Mouse (Mus musculus): ENCODE data around the gene Hcn3. TPM values are rescaled to one million over a fixed set of nuclear protein-coding genes. Genes with fewer than 3 reads are reported as not detected.
A peak's percentile ranks its signal among the peaks of the same experiment; 100 is the strongest.

The Hcn3 gene
- polyA plus RNA-seq, 1 experiment from 2014 or later = 5.5 TPM

DNA sequence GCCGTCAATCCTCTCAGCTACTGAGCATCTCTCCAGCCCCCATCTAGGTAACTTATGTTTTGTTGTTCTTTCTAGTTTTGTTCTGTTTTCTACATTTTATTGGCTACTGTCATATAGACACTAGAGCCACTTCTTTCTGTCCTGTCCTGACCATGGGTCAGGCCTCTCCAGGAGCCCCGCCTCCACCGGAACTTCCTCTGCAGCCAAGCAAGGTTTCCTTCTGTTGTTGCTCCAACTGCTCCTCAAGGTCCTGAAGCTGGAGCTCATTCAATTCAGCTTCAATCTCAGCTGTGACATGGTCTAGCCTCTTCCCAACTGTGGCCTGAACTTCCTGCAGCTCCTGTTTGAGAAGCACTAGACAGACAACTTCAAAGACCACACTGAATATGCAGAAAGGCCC, 30.1 kb downstream of the Hcn3 start:
- no peak for DNase-seq (ENCODE audit: extremely low spot score, low spot score)
- Histone ChIP-seq H3K4me3 (no peak overlapping the region), H3K27ac (no peak overlapping the region), H3K27me3 (ENCODE audit: poor library complexity, severe bottlenecking) (peaks cover 26% of the 10 kb centered on the region), H3K4me1 (peaks cover 15% of the 10 kb centered on the region), H3K36me3 (replicated peaks) (no peaks in the 10 kb centered on the region), H3K9me3 (no peaks in the 10 kb centered on the region)
- WGBS = 97% methylated on average over 3 of the region's 3 CpGs

DNA sequence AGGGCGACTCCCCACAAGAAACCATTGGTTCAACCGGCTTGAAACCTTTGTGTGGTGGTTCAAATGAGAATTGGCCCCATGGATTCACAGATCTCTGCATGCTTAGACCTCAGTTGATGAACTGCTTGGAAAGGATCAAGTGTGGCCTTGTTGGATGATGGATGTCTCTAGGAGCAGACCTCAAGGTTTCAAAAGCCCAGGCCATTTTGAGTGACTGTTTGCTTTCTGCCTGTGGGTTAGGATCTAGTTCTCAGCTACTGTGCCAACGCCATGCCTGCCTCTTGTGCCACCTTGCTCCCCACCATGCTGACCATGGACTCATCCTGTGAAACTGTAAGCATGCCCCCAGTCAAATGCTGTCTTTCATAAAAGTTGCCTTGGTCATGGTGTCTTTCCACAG, 34.0 kb downstream of the Hcn3 start:
- DNase-seq (ENCODE audit: extremely low spot score, low spot score) = no peak
- Histone ChIP-seq H3K9me3 (no peaks in the 10 kb centered on the region), H3K27ac (no peak overlapping the region), H3K4me3 (no peak overlapping the region), H3K27me3 (ENCODE audit: poor library complexity, severe bottlenecking) (no peaks in the 10 kb centered on the region), H3K4me1 (peaks cover 5% of the 10 kb centered on the region; the same call in 1 of the 2 replicates), H3K36me3 (replicated peaks) (no peaks in the 10 kb centered on the region)
- 94% methylated on average over 3 of the region's 3 CpGs for WGBS

DNA sequence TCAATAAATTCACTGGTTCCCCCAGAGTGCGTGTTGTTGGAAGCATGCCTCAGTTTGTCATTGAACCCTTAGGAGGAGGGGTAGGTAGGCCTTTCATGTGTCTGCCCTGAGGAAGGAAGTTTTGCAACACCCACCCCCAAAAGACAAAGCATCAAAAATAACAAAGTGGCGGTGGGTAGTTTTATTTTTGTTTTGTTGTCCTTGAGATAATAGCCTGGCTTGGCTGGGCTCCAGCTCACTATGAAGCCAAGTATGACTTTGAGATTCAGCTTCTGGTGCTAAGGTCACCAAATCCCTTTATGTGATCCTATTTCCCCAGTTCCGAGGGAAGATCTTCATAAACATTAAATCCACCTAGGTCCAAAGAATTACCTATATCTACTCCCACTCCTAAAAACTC, 35.8 kb downstream of the Hcn3 start:
- Histone ChIP-seq H3K27ac (no peak overlapping the region), H3K9me3 (no peaks in the 10 kb centered on the region), H3K27me3 (ENCODE audit: poor library complexity, severe bottlenecking) (no peaks in the 10 kb centered on the region), H3K4me3 (no peak overlapping the region), H3K4me1 (peaks cover 5% of the 10 kb centered on the region; the same call in 1 of the 2 replicates), H3K36me3 (replicated peaks) (no peaks in the 10 kb centered on the region)
- no peak for DNase-seq (ENCODE audit: extremely low spot score, low spot score)
- WGBS = 92% methylated on average over 3 of the region's 3 CpGs

DNA sequence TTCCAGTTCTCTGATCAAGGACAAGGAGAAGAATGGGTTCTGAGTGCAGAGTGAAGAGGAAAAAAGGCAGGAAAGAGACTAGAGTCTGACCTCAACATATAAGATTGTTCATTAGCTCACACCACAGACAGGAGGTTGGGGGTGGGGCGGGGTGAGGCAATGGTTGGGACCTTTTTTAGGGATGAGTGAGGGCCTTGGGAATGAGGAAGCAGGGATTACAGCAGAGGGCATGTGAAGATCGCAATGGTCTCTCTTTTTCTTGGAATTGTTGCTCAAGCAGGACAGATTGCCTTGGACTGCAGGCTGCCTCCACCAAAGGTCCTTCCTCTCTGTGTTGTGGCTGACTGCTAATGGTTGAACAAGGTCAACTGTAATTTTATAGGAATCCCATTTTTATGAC, 36.7 kb downstream of the Hcn3 start:
- Histone ChIP-seq H3K9me3 (no peaks in the 10 kb centered on the region), H3K27me3 (ENCODE audit: poor library complexity, severe bottlenecking) (no peaks in the 10 kb centered on the region), H3K4me3 (no peak overlapping the region), H3K36me3 (replicated peaks) (no peaks in the 10 kb centered on the region), H3K27ac (no peak overlapping the region), H3K4me1 (no peaks in the 10 kb centered on the region)
- DNase-seq (ENCODE audit: extremely low spot score, low spot score) = no peak
- WGBS = 82% methylated on average over 2 of the region's 2 CpGs

DNA sequence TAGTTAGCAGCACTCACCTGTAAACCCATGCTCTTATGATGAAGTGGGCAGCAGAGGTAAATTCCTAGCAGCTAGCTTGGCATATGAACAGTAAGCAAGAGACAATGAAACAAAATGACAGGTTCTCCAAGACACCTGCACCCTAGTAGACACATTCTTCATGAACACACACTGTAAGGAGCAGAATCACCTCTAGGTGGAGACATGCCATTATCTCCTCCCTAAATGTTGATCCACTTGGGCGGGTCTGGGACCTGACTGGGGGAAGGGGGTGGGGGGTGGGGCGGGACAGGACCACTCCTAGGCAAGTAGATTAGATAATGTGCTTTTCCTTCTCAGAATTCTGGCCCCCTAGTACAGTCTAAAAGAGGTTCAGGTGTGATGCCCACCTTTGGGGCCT, 44.5 kb downstream of the Hcn3 start:
- no peak for DNase-seq (ENCODE audit: extremely low spot score, low spot score)
- no peaks in the 10 kb centered on the region for H3K27me3 ChIP-seq (ENCODE audit: poor library complexity, severe bottlenecking)
- WGBS = 11% methylated on average over 2 of the region's 2 CpGs

DNA sequence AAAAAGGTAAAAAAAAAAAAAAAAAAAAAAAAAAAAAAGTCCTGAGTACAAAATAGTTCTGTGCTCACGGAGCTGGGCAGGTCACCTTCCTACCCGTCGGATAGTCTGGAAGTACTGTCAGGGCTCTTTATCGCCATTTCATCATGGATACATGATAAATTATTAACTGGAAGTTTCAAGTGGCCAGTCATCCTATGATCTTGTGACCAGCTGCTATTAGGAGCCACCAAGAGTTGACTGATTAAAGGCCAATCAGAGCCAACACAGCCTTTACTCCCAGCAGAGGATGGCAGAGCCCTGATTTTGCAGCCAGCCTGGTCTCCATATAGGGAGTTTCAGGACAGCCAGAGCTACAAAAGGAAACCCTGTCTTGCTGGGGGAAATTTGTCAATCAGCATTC, 46.9 kb downstream of the Hcn3 start:
- DNase-seq (ENCODE audit: extremely low spot score, low spot score) = no peak
- H3K27me3 ChIP-seq (ENCODE audit: poor library complexity, severe bottlenecking) = no peaks in the 10 kb centered on the region
- no peaks in the 10 kb centered on the region for H3K36me3 ChIP-seq (replicated peaks)
- H3K4me1 ChIP-seq = no peaks in the 10 kb centered on the region
- no peak overlapping the region for H3K27ac ChIP-seq
- no peak overlapping the region for H3K4me3 ChIP-seq
- 88% methylated on average over 4 of the region's 4 CpGs for WGBS
- H3K9me3 ChIP-seq = no peaks in the 10 kb centered on the region

More for the DNA sequence above, 44.5 kb downstream of the Hcn3 start:
- no peak overlapping the region for H3K27ac ChIP-seq
- no peaks in the 10 kb centered on the region for H3K4me1 ChIP-seq
- H3K9me3 ChIP-seq = no peaks in the 10 kb centered on the region
- no peaks in the 10 kb centered on the region for H3K36me3 ChIP-seq (replicated peaks)
- no peak overlapping the region for H3K4me3 ChIP-seq

DNA sequence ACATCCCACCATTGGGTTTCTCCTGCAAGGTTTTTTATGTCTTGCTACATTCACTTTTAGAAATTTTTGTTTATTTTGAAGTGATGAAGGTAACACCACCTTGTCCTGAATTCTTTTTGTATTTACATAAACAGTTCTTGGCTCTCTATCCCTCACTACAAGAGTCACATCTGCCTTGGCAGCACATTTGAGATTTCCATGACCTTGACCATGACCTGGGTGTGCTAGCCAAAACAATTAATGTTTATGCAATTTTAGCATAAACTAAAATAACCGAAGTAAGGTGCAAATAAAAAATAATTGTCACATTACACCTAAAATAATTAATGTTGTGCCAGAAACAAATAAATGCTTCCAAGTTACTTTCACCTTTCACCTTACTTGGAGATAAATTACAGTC, 51.9 kb downstream of the Hcn3 start:
- no peak for DNase-seq (ENCODE audit: extremely low spot score, low spot score)
- no peaks in the 10 kb centered on the region for H3K9me3 ChIP-seq
- 91% methylated on average over 1 of the region's 1 CpGs for WGBS
- H3K36me3 ChIP-seq (replicated peaks) = no peaks in the 10 kb centered on the region
- no peaks in the 10 kb centered on the region for H3K27me3 ChIP-seq (ENCODE audit: poor library complexity, severe bottlenecking)
- no peak overlapping the region for H3K27ac ChIP-seq
- no peak overlapping the region for H3K4me3 ChIP-seq
- H3K4me1 ChIP-seq = no peaks in the 10 kb centered on the region

DNA sequence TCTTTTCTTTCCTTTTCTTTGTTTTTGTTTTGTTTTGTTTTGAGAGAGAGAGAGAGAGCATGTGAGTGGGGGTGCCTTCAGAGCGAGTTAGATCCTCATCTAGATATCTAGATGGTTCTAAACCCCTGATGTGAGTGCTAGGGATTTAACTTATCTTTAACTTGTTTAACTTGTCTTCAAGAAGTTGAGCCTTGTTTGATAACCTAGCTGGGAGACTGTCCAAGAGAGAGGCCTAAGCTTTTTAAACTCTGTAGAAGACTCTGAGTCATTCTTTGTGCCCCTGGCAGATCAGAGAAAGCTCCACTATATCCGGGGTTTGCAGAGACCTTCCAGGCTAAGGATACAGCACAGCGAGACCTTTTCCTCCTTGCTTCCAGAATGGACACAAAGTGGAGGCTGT, 52.5 kb downstream of the Hcn3 start:
- DNase-seq (ENCODE audit: extremely low spot score, low spot score) = no peak
- WGBS = 76% methylated on average over 3 of the region's 3 CpGs
- Histone ChIP-seq H3K4me3 (no peak overlapping the region), H3K9me3 (no peaks in the 10 kb centered on the region), H3K4me1 (peaks cover 3% of the 10 kb centered on the region), H3K27me3 (ENCODE audit: poor library complexity, severe bottlenecking) (no peaks in the 10 kb centered on the region), H3K27ac (no peak overlapping the region), H3K36me3 (replicated peaks) (no peaks in the 10 kb centered on the region)

DNA sequence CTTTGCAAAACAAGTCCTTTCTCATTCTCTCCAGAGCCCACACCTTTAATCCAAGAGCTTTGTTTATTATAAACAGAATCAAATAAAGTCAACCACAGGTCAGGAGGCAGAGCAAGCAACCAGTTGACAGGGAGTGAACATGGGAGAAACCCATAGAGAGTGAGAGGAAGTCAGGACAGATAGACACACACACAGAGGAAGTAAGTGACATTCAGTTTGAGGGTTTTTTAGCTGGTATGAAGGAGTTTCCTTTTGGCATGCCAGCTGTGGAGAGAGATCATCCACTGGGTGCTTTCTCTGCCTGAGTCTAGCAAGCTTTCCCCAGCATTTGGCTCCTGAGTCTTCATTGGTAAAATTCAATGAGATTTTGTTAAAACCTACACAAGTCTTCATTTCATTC, 53.1 kb downstream of the Hcn3 start:
- no peaks in the 10 kb centered on the region for H3K9me3 ChIP-seq
- H3K36me3 ChIP-seq (replicated peaks) = no peaks in the 10 kb centered on the region
- no peak overlapping the region for H3K27ac ChIP-seq
- no peak for DNase-seq (ENCODE audit: extremely low spot score, low spot score)
- peaks cover 9% of the 10 kb centered on the region for H3K4me1 ChIP-seq
- H3K4me3 ChIP-seq = no peak overlapping the region
- no peaks in the 10 kb centered on the region for H3K27me3 ChIP-seq (ENCODE audit: poor library complexity, severe bottlenecking)

DNA sequence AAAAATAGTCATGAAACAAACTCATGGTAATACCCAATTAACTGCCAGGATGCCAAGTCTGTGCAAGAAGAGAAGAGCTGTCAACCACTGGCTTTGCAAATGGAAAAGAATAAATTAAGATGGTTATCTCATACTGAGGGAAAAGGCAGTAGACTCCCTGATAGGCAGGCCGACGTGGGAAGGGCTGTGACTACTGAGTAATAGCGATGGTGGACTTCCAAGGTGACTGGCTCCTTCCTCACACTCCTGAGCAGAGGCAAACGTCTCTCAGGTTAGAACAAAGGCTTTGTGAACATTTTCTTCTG, 56.8 kb downstream of the Hcn3 start:
- WGBS = 85% methylated on average over 4 of the region's 4 CpGs
- Histone ChIP-seq H3K4me1 (peaks cover 38% of the 10 kb centered on the region), H3K4me3 (no peak overlapping the region), H3K36me3 (replicated peaks) (peaks cover 26% of the 10 kb centered on the region), H3K9me3 (no peaks in the 10 kb centered on the region), H3K27me3 (ENCODE audit: poor library complexity, severe bottlenecking) (no peaks in the 10 kb centered on the region), H3K27ac (peak overlapping the region; percentile 91)
- DNase-seq (ENCODE audit: extremely low spot score, low spot score) = no peak

DNA sequence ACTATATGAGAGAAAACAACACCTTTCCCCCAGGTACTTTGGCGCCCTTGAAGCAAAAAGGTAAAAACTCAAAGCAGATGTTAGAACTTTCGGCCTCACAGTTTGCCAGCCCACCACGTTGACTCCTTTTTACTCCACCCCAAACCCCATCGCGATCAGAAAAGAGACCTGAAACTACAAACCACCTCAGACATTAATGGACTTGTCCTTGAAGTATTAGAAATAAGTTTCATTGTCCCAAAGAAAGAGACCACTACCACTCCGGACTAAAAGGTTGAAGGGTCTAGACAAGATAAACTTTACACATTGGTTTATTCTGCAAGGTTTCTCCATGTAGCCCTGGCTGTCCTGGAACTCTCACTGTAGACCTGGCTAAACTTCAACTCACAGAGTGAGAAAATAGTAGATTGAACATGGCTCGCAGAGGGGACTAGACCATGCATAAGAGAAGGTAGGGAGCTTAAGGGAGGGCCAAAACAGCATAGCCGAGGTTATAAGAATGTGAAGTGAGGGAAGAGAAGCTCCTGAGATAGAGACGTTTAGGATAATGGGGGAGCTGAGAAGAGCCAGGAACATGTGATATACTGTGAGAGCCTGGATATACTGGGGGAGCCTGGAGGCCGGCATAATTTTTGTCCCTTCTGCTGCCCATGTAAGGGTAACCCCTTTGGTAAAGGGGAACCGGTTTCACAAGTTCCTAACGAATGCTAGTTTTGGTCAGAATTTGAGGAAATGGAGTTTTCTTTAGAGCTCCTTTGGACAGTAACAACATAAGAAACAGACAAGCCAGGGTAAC, 57.3 kb downstream of the Hcn3 start:
- H3K4me1 ChIP-seq = peaks cover 41% of the 10 kb centered on the region
- no peak for DNase-seq (ENCODE audit: extremely low spot score, low spot score)
- H3K27ac ChIP-seq = peak overlapping the region; percentile 91
- H3K4me3 ChIP-seq = peak overlapping the region; percentile 87
- no peaks in the 10 kb centered on the region for H3K9me3 ChIP-seq
- H3K36me3 ChIP-seq (replicated peaks) = peaks cover 32% of the 10 kb centered on the region
- 68% methylated on average over 12 of the region's 12 CpGs for WGBS
- no peaks in the 10 kb centered on the region for H3K27me3 ChIP-seq (ENCODE audit: poor library complexity, severe bottlenecking)

DNA sequence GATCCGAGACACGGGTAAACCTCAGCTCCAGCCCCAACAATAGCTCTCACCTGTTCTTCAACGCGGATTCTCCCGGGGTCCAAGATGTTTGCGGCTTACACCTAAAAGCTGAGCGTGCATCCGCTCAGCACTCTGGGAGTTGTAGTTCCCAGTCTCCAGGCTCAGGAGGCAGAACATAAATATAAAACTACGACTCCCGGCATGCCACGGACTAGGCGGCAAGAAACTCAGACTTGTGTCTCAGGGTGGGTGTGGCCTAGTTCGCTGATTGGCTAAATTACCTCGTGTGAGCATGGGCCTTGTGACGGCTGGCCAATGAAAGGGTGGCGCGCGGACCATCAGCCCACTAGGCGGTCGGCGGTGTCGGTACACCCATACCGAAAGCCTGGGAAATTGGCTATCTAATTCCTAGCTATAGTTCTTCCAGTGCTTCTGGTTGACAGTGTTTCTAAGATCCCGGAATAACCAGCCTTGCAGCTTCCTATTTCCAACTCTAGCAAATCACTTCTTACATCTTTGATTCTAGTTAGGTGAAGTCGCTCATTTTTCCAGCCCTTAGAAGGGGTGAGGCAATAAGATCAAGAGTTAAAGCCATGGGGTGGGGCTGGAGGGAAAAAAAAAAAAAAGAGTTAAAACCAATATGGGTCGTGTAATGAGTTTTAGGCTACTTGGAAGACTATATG, 58.0 kb downstream of the Hcn3 start, which contains the start of gene Fdps:
Fdps (minus strand) TSS at position 148 of the 683 bp plus-strand sequence.
- peak within 1 kb of the TSS; percentile 87 for H3K4me3 ChIP-seq
- peaks cover 41% of the 10 kb centered on the region for H3K4me1 ChIP-seq
- under 1% methylated on average over 26 of the region's 26 CpGs for WGBS
- DNase-seq (ENCODE audit: extremely low spot score, low spot score) = peak; percentile 95
- no peaks in the 10 kb centered on the region for H3K9me3 ChIP-seq
- H3K27ac ChIP-seq = peak within 1 kb of the TSS; percentile 91
- no peaks in the 10 kb centered on the region for H3K27me3 ChIP-seq (ENCODE audit: poor library complexity, severe bottlenecking)
- H3K36me3 ChIP-seq (replicated peaks) = peaks cover 39% of the 10 kb centered on the region

DNA sequence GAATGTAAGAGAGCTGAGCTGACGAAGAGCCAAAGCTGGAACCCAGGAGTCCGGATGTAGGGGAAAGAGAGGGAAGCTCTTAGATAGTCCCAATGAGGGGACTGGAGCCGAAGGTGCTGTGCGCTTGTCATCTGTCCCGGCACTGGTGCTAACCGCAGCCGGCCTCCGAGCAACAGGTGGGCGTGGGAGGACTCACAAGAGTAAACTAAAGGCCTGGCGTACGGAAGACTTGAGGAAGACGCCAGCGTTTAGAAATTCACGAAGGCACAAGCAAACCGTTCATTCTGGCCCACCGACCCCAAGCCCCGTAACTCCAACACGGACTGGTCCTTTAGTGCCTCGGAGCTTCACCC, 58.6 kb downstream of the Hcn3 start:
- Histone ChIP-seq H3K27ac (peak overlapping the region; percentile 91), H3K9me3 (no peaks in the 10 kb centered on the region), H3K36me3 (replicated peaks) (peaks cover 44% of the 10 kb centered on the region), H3K27me3 (ENCODE audit: poor library complexity, severe bottlenecking) (no peaks in the 10 kb centered on the region), H3K4me3 (peak overlapping the region; percentile 87), H3K4me1 (peaks cover 43% of the 10 kb centered on the region)
- DNase-seq (ENCODE audit: extremely low spot score, low spot score) = no peak
- WGBS = under 1% methylated on average over 19 of the region's 19 CpGs
